Mouse (Mus musculus): ENCODE data around the gene Grin3b. TPM values are rescaled to one million over a fixed set of nuclear protein-coding genes. Genes with fewer than 3 reads are reported as not detected.

Gene Grin3b
- polyA plus RNA-seq, 1 experiment from 2014 or later, result 0.36 TPM

- 68% methylated on average over 9 of the region's 9 CpGs for WGBS
- no peaks in the 10 kb centered on the region for H3K36me3 ChIP-seq (ENCODE audit: control insufficient read depth, insufficient read depth, low read length)
- ATAC-seq (ENCODE audit: insufficient number of reproducible peaks, insufficient read depth, low FRiP score, low read depth), result no peak
- no peak overlapping the region for H3K9ac ChIP-seq (replicated peaks; ENCODE audit: low read depth, low read length)
- H3K4me2 ChIP-seq (replicated peaks; ENCODE audit: low read depth, low read length), result no peak overlapping the region
- no peak overlapping the region for H3K4me3 ChIP-seq (ENCODE audit: low read depth, low read length)
- no peaks in the 10 kb centered on the region for H3K9me3 ChIP-seq (ENCODE audit: control insufficient read depth, low read depth, low read length)
- 0 out of 2 replicates have a peak, but pooled peaks cover 3% of the 10 kb centered on the region for H3K4me1 ChIP-seq (ENCODE audit: control insufficient read depth, insufficient read depth, low read length)
- H3K27ac ChIP-seq (ENCODE audit: low read length), result no peak overlapping the region
- no peaks in the 10 kb centered on the region for H3K27me3 ChIP-seq (ENCODE audit: control insufficient read depth, insufficient read depth, low read length)
These were observed 33.1 kb downstream of the Grin3b start for GRCm38 (mm10) chr10:80003374-80004232.

- H3K4me1 ChIP-seq (ENCODE audit: control insufficient read depth, insufficient read depth, low read length), result 0 out of 2 replicates have a peak, but pooled peaks cover 3% of the 10 kb centered on the region
- no peak overlapping the region for H3K4me3 ChIP-seq (ENCODE audit: low read depth, low read length)
- 88% methylated on average over 8 of the region's 8 CpGs for WGBS
- H3K36me3 ChIP-seq (ENCODE audit: control insufficient read depth, insufficient read depth, low read length), result no peaks in the 10 kb centered on the region
- no peak for ATAC-seq (ENCODE audit: insufficient number of reproducible peaks, insufficient read depth, low FRiP score, low read depth)
- no peaks in the 10 kb centered on the region for H3K9me3 ChIP-seq (ENCODE audit: control insufficient read depth, low read depth, low read length)
- no peak overlapping the region for H3K4me2 ChIP-seq (replicated peaks; ENCODE audit: low read depth, low read length)
- H3K27ac ChIP-seq (ENCODE audit: low read length), result no peak overlapping the region
- no peaks in the 10 kb centered on the region for H3K27me3 ChIP-seq (ENCODE audit: control insufficient read depth, insufficient read depth, low read length)
- H3K9ac ChIP-seq (replicated peaks; ENCODE audit: low read depth, low read length), result no peak overlapping the region
These were observed 33.8 kb downstream of the Grin3b start for GRCm38 (mm10) chr10:80004233-80004705.

- H3K4me1 ChIP-seq (ENCODE audit: control insufficient read depth, insufficient read depth, low read length), result no peaks in the 10 kb centered on the region
- peaks cover 21% of the 10 kb centered on the region for H3K27me3 ChIP-seq (ENCODE audit: control insufficient read depth, insufficient read depth, low read length)
- no peak overlapping the region for H3K4me2 ChIP-seq (replicated peaks; ENCODE audit: low read depth, low read length)
- H3K9me3 ChIP-seq (ENCODE audit: control insufficient read depth, low read depth, low read length), result peaks cover 10% of the 10 kb centered on the region
- ATAC-seq (ENCODE audit: insufficient number of reproducible peaks, insufficient read depth, low FRiP score, low read depth), result no peak
- H3K27ac ChIP-seq (ENCODE audit: low read length), result no peak overlapping the region
- H3K36me3 ChIP-seq (ENCODE audit: control insufficient read depth, insufficient read depth, low read length), result no peaks in the 10 kb centered on the region
- no peak overlapping the region for H3K4me3 ChIP-seq (ENCODE audit: low read depth, low read length)
- WGBS, result 84% methylated on average over 6 of the region's 6 CpGs
- no peak overlapping the region for H3K9ac ChIP-seq (replicated peaks; ENCODE audit: low read depth, low read length)
These were observed 41.2 kb downstream of the Grin3b start for GRCm38 (mm10) chr10:80011740-80012139.

- Histone ChIP-seq H3K27ac (ENCODE audit: low read length) (no peak overlapping the region), H3K36me3 (ENCODE audit: control insufficient read depth, insufficient read depth, low read length) (no peaks in the 10 kb centered on the region), H3K4me2 (replicated peaks; ENCODE audit: low read depth, low read length) (no peak overlapping the region), H3K4me1 (ENCODE audit: control insufficient read depth, insufficient read depth, low read length) (peaks cover 2% of the 10 kb centered on the region; the same call in 1 of the 2 replicates), H3K27me3 (ENCODE audit: control insufficient read depth, insufficient read depth, low read length) (peaks cover 21% of the 10 kb centered on the region), H3K9me3 (ENCODE audit: control insufficient read depth, low read depth, low read length) (peaks cover 10% of the 10 kb centered on the region), H3K9ac (replicated peaks; ENCODE audit: low read depth, low read length) (no peak overlapping the region), H3K4me3 (ENCODE audit: low read depth, low read length) (no peak overlapping the region)
- no peak for ATAC-seq (ENCODE audit: insufficient number of reproducible peaks, insufficient read depth, low FRiP score, low read depth)
- 46% methylated on average over 25 of the region's 25 CpGs for WGBS
These were observed 43.1 kb downstream of the Grin3b start for GRCm38 (mm10) chr10:80013609-80014008.

GRCm38 (mm10) chr10:80014484-80015290 lies 44.2 kb downstream of the Grin3b start:
- no peaks in the 10 kb centered on the region for H3K36me3 ChIP-seq (ENCODE audit: control insufficient read depth, insufficient read depth, low read length)
- 20% methylated on average over 28 of the region's 28 CpGs for WGBS
- H3K4me1 ChIP-seq (ENCODE audit: control insufficient read depth, insufficient read depth, low read length), result peaks cover 12% of the 10 kb centered on the region
- H3K9me3 ChIP-seq (ENCODE audit: control insufficient read depth, low read depth, low read length), result peaks cover 10% of the 10 kb centered on the region
- no peak overlapping the region for H3K4me3 ChIP-seq (ENCODE audit: low read depth, low read length)
- peaks cover 21% of the 10 kb centered on the region for H3K27me3 ChIP-seq (ENCODE audit: control insufficient read depth, insufficient read depth, low read length)
- no peak overlapping the region for H3K4me2 ChIP-seq (replicated peaks; ENCODE audit: low read depth, low read length)
- no peak overlapping the region for H3K27ac ChIP-seq (ENCODE audit: low read length)
- no peak for ATAC-seq (ENCODE audit: insufficient number of reproducible peaks, insufficient read depth, low FRiP score, low read depth)
- H3K9ac ChIP-seq (replicated peaks; ENCODE audit: low read depth, low read length), result no peak overlapping the region

GRCm38 (mm10) chr10:80015583-80015982 lies 45.1 kb downstream of the Grin3b start:
- ATAC-seq (ENCODE audit: insufficient number of reproducible peaks, insufficient read depth, low FRiP score, low read depth), result no peak
- no peak overlapping the region for H3K27ac ChIP-seq (ENCODE audit: low read length)
- H3K4me1 ChIP-seq (ENCODE audit: control insufficient read depth, insufficient read depth, low read length), result peaks cover 19% of the 10 kb centered on the region
- no peak overlapping the region for H3K4me2 ChIP-seq (replicated peaks; ENCODE audit: low read depth, low read length)
- H3K9ac ChIP-seq (replicated peaks; ENCODE audit: low read depth, low read length), result no peak overlapping the region
- H3K27me3 ChIP-seq (ENCODE audit: control insufficient read depth, insufficient read depth, low read length), result peaks cover 21% of the 10 kb centered on the region
- H3K36me3 ChIP-seq (ENCODE audit: control insufficient read depth, insufficient read depth, low read length), result no peaks in the 10 kb centered on the region
- H3K4me3 ChIP-seq (ENCODE audit: low read depth, low read length), result no peak overlapping the region
- WGBS, result 68% methylated on average over 10 of the region's 10 CpGs
- H3K9me3 ChIP-seq (ENCODE audit: control insufficient read depth, low read depth, low read length), result peaks cover 6% of the 10 kb centered on the region

GRCm38 (mm10) chr10:80016511-80016910 lies 46.0 kb downstream of the Grin3b start, which contains the start of gene Arhgap45:
TSS of gene Arhgap45 (plus strand) at chr10:80016653.
- H3K27me3 ChIP-seq (ENCODE audit: control insufficient read depth, insufficient read depth, low read length), result peaks cover 21% of the 10 kb centered on the region
- no peaks in the 10 kb centered on the region for H3K9me3 ChIP-seq (ENCODE audit: control insufficient read depth, low read depth, low read length)
- 74% methylated on average over 11 of the region's 11 CpGs for WGBS
- H3K4me1 ChIP-seq (ENCODE audit: control insufficient read depth, insufficient read depth, low read length), result peaks cover 22% of the 10 kb centered on the region
- no peak within 1 kb of the TSS for H3K4me3 ChIP-seq (ENCODE audit: low read depth, low read length)
- no peaks in the 10 kb centered on the region for H3K36me3 ChIP-seq (ENCODE audit: control insufficient read depth, insufficient read depth, low read length)
- no peak for ATAC-seq (ENCODE audit: insufficient number of reproducible peaks, insufficient read depth, low FRiP score, low read depth)
- no peak within 1 kb of the TSS for H3K9ac ChIP-seq (replicated peaks; ENCODE audit: low read depth, low read length)
- no peak within 1 kb of the TSS for H3K4me2 ChIP-seq (replicated peaks; ENCODE audit: low read depth, low read length)
- H3K27ac ChIP-seq (ENCODE audit: low read length), result no peak within 1 kb of the TSS

- no peak for ATAC-seq (ENCODE audit: insufficient number of reproducible peaks, insufficient read depth, low FRiP score, low read depth)
- H3K4me2 ChIP-seq (replicated peaks; ENCODE audit: low read depth, low read length), result no peak overlapping the region
- H3K27me3 ChIP-seq (ENCODE audit: control insufficient read depth, insufficient read depth, low read length), result peaks cover 21% of the 10 kb centered on the region
- H3K4me3 ChIP-seq (ENCODE audit: low read depth, low read length), result no peak overlapping the region
- H3K27ac ChIP-seq (ENCODE audit: low read length), result no peak overlapping the region
- peaks cover 22% of the 10 kb centered on the region for H3K4me1 ChIP-seq (ENCODE audit: control insufficient read depth, insufficient read depth, low read length)
- H3K9me3 ChIP-seq (ENCODE audit: control insufficient read depth, low read depth, low read length), result no peaks in the 10 kb centered on the region
- no peak overlapping the region for H3K9ac ChIP-seq (replicated peaks; ENCODE audit: low read depth, low read length)
- 85% methylated on average over 10 of the region's 10 CpGs for WGBS
- H3K36me3 ChIP-seq (ENCODE audit: control insufficient read depth, insufficient read depth, low read length), result no peaks in the 10 kb centered on the region
These were observed 46.4 kb downstream of the Grin3b start for GRCm38 (mm10) chr10:80016931-80017330.
